In the genomic region with DNA sequence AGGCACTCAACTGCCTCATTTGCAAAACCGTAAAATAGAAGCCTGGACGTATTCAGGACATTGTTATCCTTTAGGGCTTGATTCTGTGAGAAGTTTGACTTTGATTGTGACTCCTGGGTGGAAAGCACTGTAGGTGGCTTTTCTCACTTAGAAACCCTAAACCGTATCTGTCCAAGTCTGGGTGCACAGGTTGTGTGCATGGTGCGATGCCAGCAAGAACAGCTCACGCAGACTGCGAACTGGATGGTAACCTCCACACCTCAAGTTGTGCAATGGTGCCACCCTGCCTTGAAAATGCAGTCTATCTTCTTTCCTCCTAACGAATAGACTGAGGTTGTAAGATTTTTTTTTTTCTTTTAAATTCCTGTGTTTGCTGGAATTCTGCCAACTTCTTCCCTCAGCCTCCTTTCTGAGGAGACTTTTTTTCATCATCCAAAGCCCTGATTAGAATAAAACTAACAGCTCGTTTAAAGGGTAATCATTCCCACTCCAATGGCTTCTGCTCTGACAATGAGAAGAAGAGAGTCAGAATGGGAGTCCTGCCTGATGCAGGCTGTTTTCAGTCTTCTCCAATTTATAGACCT, we compare ENCODE assay signal across 16 mouse cellular contexts.
DNase-seq lines count a peak whose midpoint lies in the region; ATAC-seq and TF ChIP-seq lines count a peak whose summit lies in the region.
"Had no signal": no experiment of that assay in that cellular context is flagged by ENCODE, and none has a peak within 500 bp of the region (broad histone marks: within the 10 kb centered on the region; RNA-seq: fewer than 3 reads in every experiment).

No protein-coding gene starts in this region.

- in situ Hi-C loops in Patski (cut with MboI; ENCODE audit: low pct_unique_long_range_greater_than_20kb), result no loop called here

- ATAC-seq in forebrain, embryonic 12.5 days (ENCODE audit: low FRiP score), result no peak
- ATAC-seq in forebrain, embryonic 15.5 days (replicated peaks), result no peak
- ATAC-seq in Patski, result no peak
- no peak for ATAC-seq in heart, embryonic 12.5 days (ENCODE audit: insufficient number of reproducible peaks, low FRiP score)
- ATAC-seq: forebrain, embryonic 16.5 days had no signal

- no peak for TF ChIP-seq POLR2A in liver, adult 2 months (IDR thresholded peaks at IDR 0.05; ENCODE audit: extremely low read depth, insufficient read depth, low read length)

- H3K79me2 ChIP-seq in liver, adult 2 months (ENCODE audit: control insufficient read depth, insufficient read depth, low read length), result no peaks in the 10 kb centered on the region

- no peak overlapping the region for H3K4me2 ChIP-seq in forebrain, embryonic 12.5 days
- no peak overlapping the region for H3K4me2 ChIP-seq in forebrain, embryonic 15.5 days (replicated peaks)
- H3K4me2 ChIP-seq in heart, embryonic 12.5 days, result no peak overlapping the region
- H3K4me2 ChIP-seq: heart, embryonic 15.5 days; hindbrain, embryonic 15.5 days; limb, embryonic 12.5 days had no signal

- no peaks in the 10 kb centered on the region for H3K9me3 ChIP-seq in forebrain, embryonic 12.5 days
- no peaks in the 10 kb centered on the region for H3K9me3 ChIP-seq in forebrain, embryonic 15.5 days
- no peaks in the 10 kb centered on the region for H3K9me3 ChIP-seq in heart, embryonic 12.5 days (replicated peaks)
- H3K9me3 ChIP-seq: heart, embryonic 15.5 days; hindbrain, embryonic 15.5 days; limb, embryonic 12.5 days had no signal

- CTCF ChIA-PET in Patski (lab: Charles Lee), result interaction anchor here (2.4 kb wide), 1 partner anchor 13 kb away, joined by 6 read pairs; no protein-coding TSS in a partner anchor

- H3K4me3 ChIP-seq in forebrain, embryonic 12.5 days (replicated peaks), result no peak overlapping the region
- H3K4me3 ChIP-seq in forebrain, embryonic 15.5 days, result no peak overlapping the region
- H3K4me3 ChIP-seq in liver, adult 2 months (ENCODE audit: insufficient read depth, low read depth, low read length), result no peak overlapping the region
- H3K4me3 ChIP-seq in heart, embryonic 12.5 days, result no peak overlapping the region
- H3K4me3 ChIP-seq: heart, embryonic 15.5 days; hindbrain, embryonic 15.5 days; limb, embryonic 12.5 days; megakaryocyte, embryonic 14.5 days had no signal

- 0 out of 2 replicates have a peak overlapping the region, but pooled peaks have one; percentile 36 for H3K27ac ChIP-seq in forebrain, embryonic 12.5 days
- H3K27ac ChIP-seq in forebrain, embryonic 15.5 days (replicated peaks), result no peak overlapping the region; the same call in 1 of the 2 replicates
- H3K27ac ChIP-seq in liver, adult 2 months (replicated peaks; ENCODE audit: insufficient read depth, low read depth, low read length), result no peak overlapping the region
- no peak overlapping the region for H3K27ac ChIP-seq in heart, embryonic 12.5 days (ENCODE audit: poor library complexity, severe bottlenecking)
- H3K27ac ChIP-seq: heart, embryonic 15.5 days; hindbrain, embryonic 15.5 days had no signal

- no peaks in the 10 kb centered on the region for H3K36me3 ChIP-seq in forebrain, embryonic 12.5 days (replicated peaks)
- no peaks in the 10 kb centered on the region for H3K36me3 ChIP-seq in forebrain, embryonic 15.5 days
- no peaks in the 10 kb centered on the region for H3K36me3 ChIP-seq in liver, adult 2 months (ENCODE audit: control insufficient read depth, insufficient read depth, low read length)
- no peaks in the 10 kb centered on the region for H3K36me3 ChIP-seq in heart, embryonic 12.5 days
- H3K36me3 ChIP-seq: heart, embryonic 15.5 days; hindbrain, embryonic 15.5 days; limb, embryonic 12.5 days had no signal

- peaks cover 34% of the 10 kb centered on the region for H3K4me1 ChIP-seq in forebrain, embryonic 12.5 days
- H3K4me1 ChIP-seq in forebrain, embryonic 15.5 days, result peaks cover 39% of the 10 kb centered on the region
- peaks cover 11% of the 10 kb centered on the region for H3K4me1 ChIP-seq in liver, adult 2 months (ENCODE audit: control insufficient read depth, insufficient read depth, low read length)
- H3K4me1 ChIP-seq in heart, embryonic 12.5 days (replicated peaks), result peaks cover 18% of the 10 kb centered on the region
- H3K4me1 ChIP-seq: megakaryocyte, embryonic 14.5 days had no signal

- POLR2A ChIA-PET in Patski (lab: Charles Lee), result interaction anchor here (0.7 kb wide), 1 partner anchor 11 kb away, joined by 3 read pairs; no protein-coding TSS in a partner anchor

- peak; percentile 65 for DNase-seq in liver, adult 2 months (ENCODE audit: extremely low read depth, low read depth, low spot score)
- no peak for DNase-seq in liver
- DNase-seq in Patski (ENCODE audit: low read depth, low spot score), result peak; percentile 34
- peak; percentile 20 for DNase-seq in kidney, postnatal 14 days
- DNase-seq in heart, postnatal 4 days, result no peak
- DNase-seq: gastrocnemius, postnatal 14 days; layer of hippocampus, adult 9-11 months; thymus, postnatal 36 days had no signal

- H3K27me3 ChIP-seq in forebrain, embryonic 12.5 days, result no peaks in the 10 kb centered on the region
- no peaks in the 10 kb centered on the region for H3K27me3 ChIP-seq in forebrain, embryonic 15.5 days
- no peaks in the 10 kb centered on the region; the same call in 1 of the 2 replicates for H3K27me3 ChIP-seq in liver, adult 2 months (ENCODE audit: control insufficient read depth, insufficient read depth, low read length)
- no peaks in the 10 kb centered on the region for H3K27me3 ChIP-seq in Patski
- H3K27me3 ChIP-seq in heart, embryonic 12.5 days (replicated peaks), result no peaks in the 10 kb centered on the region
- H3K27me3 ChIP-seq: heart, embryonic 15.5 days; hindbrain, embryonic 15.5 days had no signal

- WGBS in forebrain, embryonic 12.5 days, result 56% methylated on average over 8 of the region's 8 CpGs
- 33% methylated on average over 8 of the region's 8 CpGs for WGBS in forebrain, embryonic 15.5 days
- 47% methylated on average over 8 of the region's 8 CpGs for WGBS in liver, adult 2 months
- WGBS in heart, embryonic 12.5 days, result 67% methylated on average over 8 of the region's 8 CpGs

- H3K9ac ChIP-seq in forebrain, embryonic 12.5 days, result no peak overlapping the region
- no peak overlapping the region for H3K9ac ChIP-seq in forebrain, embryonic 15.5 days (replicated peaks)
- no peak overlapping the region for H3K9ac ChIP-seq in liver, adult 2 months (ENCODE audit: low read depth, low read length)
- H3K9ac ChIP-seq in heart, embryonic 12.5 days, result no peak overlapping the region
- H3K9ac ChIP-seq: heart, embryonic 15.5 days; hindbrain, embryonic 15.5 days; limb, embryonic 12.5 days had no signal

- no peak for TF ChIP-seq CTCF in liver, adult 2 months (IDR thresholded peaks at IDR 0.05; ENCODE audit: low read depth, low read length)
- no peak for TF ChIP-seq CTCF in Patski (IDR thresholded peaks at IDR 0.05)

Comparison
In these comparisons a context has a peak if more than half of its experiments do, and no peak if none do; other contexts are left out.
1. DNase-seq: peak in liver, adult 2 months (single experiment), Patski (single experiment) and kidney, postnatal 14 days (single experiment); none in liver (single experiment) and heart, postnatal 4 days (single experiment).